ENCODE assay signal across 8 mouse cellular contexts in genomic region chr14:100458727-100459447, GRCm38 (mm10).
A peak's percentile ranks its signal among the peaks of the same experiment; 100 is the strongest.
DNase-seq lines count a peak whose midpoint lies in the region; ATAC-seq lines count a peak whose summit lies in the region.

No protein-coding gene starts in this region.

- peak; percentile 65 for ATAC-seq in inflammation-experienced regulatory T-cells, adult 6 months

- DNase-seq in Muller cell, postnatal 12 days (ENCODE audit: inconsistent ontology term) = peak; percentile 80
- DNase-seq in cerebellum, adult 8-10 months = peak; percentile 28
- peak; percentile 88 to 95 for DNase-seq in frontal cortex, adult 2 months (ENCODE audit: extremely low spot score in 1 of 2, low spot score in 1 of 2)
- DNase-seq in left cerebral cortex, adult 18-20 months (ENCODE audit: low spot score in 2 of 2) = peak; percentile 84 to 87
- peak; percentile 62 for DNase-seq in lung, postnatal 36 days
- peak; percentile 45 for DNase-seq in retina, postnatal 7 days (ENCODE audit: low read depth, low spot score)
- no peak for DNase-seq in adipocyte (ENCODE audit: low spot score)
